Mouse (Mus musculus) limb, embryonic 11.5 days (tissue): ENCODE results near the gene Abca8b. TPM values are rescaled to one million over a fixed set of nuclear protein-coding genes. Genes with fewer than 3 reads are reported as not detected.
"Not testable (repeated sequence)": the region's sequence is repeated elsewhere in the genome, so short reads cannot be mapped to it uniquely, and the experiment has no call there.

Experiments
- ATAC-seq: fragments of 200-750 bp; cut with Nextera tagmentation; 2 replicates; pipeline ENCODE4 v1.8.0; 2017; ENCODE audit warnings: low read depth; ENCODE audit not compliant: insufficient number of reproducible peaks, low FRiP score, low TSS enrichment
- DNase-seq: peaks from one replicate; pipeline ENCODE4 v3.0.0-alpha.2; 2015; ENCODE audit warnings: low spot score
- H3K27ac ChIP-seq: fragments of 300-500 bp; sonication (generic); replicated peaks from 2 replicates; pipeline ENCODE4 v1.5.1; 2014; ENCODE audit warnings: low read depth, mild to moderate bottlenecking, low read length
- H3K27me3 ChIP-seq: fragments of 300-500 bp; sonication (generic); 2 replicates; pipeline ENCODE4 v1.6.1; 2014; ENCODE audit warnings: mild to moderate bottlenecking, low read length, mixed read lengths; ENCODE audit not compliant: control insufficient read depth, insufficient read depth
- H3K36me3 ChIP-seq: fragments of 300-500 bp; sonication (generic); 2 replicates; pipeline ENCODE4 v1.6.1; 2014; ENCODE audit warnings: mild to moderate bottlenecking, low read length, moderate library complexity, mixed read lengths; ENCODE audit not compliant: control insufficient read depth, insufficient read depth
- H3K4me1 ChIP-seq: fragments of 300-500 bp; sonication (generic); 2 replicates; pipeline ENCODE4 v1.6.1; 2014; ENCODE audit warnings: low read length, mixed read lengths; ENCODE audit not compliant: control insufficient read depth, insufficient read depth
- H3K4me2 ChIP-seq: fragments of 300-500 bp; sonication (generic); 2 replicates; pipeline ENCODE4 v1.6.1; 2014; ENCODE audit warnings: low read depth, mild to moderate bottlenecking, moderate library complexity; ENCODE audit not compliant: severe bottlenecking
- H3K4me3 ChIP-seq: fragments of 300-500 bp; sonication (generic); 2 replicates; pipeline ENCODE4 v1.5.1; 2014; ENCODE audit warnings: low read depth, low read length
- H3K9ac ChIP-seq: fragments of 300-500 bp; sonication (generic); 2 replicates; pipeline ENCODE4 v1.6.1; 2014; ENCODE audit warnings: mild to moderate bottlenecking, low read length
- H3K9me3 ChIP-seq: fragments of 300-500 bp; sonication (generic); 2 replicates; pipeline ENCODE4 v1.6.1; 2016; ENCODE audit warnings: low read length; ENCODE audit not compliant: control insufficient read depth
- WGBS: fragments of 180-500 bp; shearing (Covaris S2); extraction: QIAGEN DNeasy Blood & Tissue Kit; methylation state at CpG from one replicate; pipeline ENCODE4 v1.1.7; 2014; 5-methylcytosine and 5-hydroxymethylcytosine counted together
- polyA plus RNA-seq: library from polyadenylated mRNA; unstranded; fragments of >200 nt; fragmentation: Nextera tagmentation; extraction: Ambion mirVana; gene quantifications from 2 replicates; pipeline ENCODE4 v1.2.1, GENCODE M21; 2014

Abca8b gene
- polyA plus RNA-seq, 1 experiment from 2014 or later: 1.9 TPM

DNA sequence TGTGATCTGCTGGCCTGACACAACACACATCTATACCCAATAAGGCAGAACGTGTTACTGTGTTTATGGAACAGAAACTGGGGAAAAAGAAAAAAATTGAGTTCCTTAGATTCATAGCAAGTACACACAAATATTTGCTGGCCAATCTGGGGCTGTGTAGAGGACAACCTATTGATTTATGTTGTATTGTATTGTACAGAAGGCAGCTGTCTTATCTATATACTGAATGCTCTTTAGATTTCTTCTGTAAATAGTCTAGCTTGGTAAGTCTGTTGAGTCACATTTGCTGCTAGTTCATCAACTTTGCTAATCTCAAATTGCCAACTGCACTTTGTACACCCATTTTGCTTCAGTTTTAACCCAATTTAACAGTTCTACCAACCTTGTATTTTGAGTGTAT is 7.5 kb downstream of the Abca8b start:
- no peaks in the 10 kb centered on the region for H3K36me3 ChIP-seq

DNA sequence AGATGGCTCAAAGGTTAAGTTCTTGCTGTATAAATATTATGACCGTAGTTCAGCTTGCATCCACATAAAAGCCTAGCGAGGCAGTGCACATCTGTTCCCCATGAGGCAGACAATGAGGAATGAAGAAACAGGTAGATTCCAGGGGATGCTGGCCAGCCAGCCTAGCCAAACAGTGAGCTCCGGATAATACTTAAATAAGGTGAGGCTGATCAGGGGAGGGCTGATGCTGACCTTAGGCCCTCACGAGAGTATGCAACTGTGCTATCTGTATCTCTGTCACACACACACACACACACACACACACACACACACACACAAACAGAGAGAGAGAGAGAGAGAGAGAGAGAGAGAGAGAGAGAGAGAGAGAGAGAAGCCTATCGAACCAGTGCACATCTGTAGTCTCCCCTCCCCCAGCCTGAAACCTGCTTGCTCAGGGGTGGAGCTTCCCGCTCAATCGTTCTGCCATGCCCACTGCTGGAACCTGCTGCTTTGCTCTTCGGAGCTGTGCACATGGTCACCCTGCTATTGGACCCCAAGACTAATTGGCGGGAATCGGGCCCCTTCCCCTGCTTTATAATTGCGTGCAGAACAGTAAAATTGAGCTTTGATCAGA is 8.1 kb downstream of the Abca8b start:
- H3K36me3 ChIP-seq, H3K4me1 ChIP-seq, H3K27me3 ChIP-seq, H3K9me3 ChIP-seq, H3K9ac ChIP-seq, H3K4me2 ChIP-seq, H3K27ac ChIP-seq, H3K4me3 ChIP-seq, ATAC-seq: not testable (repeated sequence)
- 23% methylated on average over 11 of the region's 11 CpGs for WGBS
- DNase-seq: peak; percentile 32

More for the DNA sequence above, 7.5 kb downstream of the Abca8b start:
- H3K9ac ChIP-seq: no peak overlapping the region
- H3K27ac ChIP-seq: no peak overlapping the region
- no peak for ATAC-seq
- no peak overlapping the region for H3K4me3 ChIP-seq
- H3K4me1 ChIP-seq: peaks cover 4% of the 10 kb centered on the region
- no peaks in the 10 kb centered on the region for H3K27me3 ChIP-seq
- DNase-seq: no peak
- 64% methylated on average over 1 of the region's 1 CpGs for WGBS
- no peak overlapping the region for H3K4me2 ChIP-seq
- H3K9me3 ChIP-seq: no peaks in the 10 kb centered on the region

DNA sequence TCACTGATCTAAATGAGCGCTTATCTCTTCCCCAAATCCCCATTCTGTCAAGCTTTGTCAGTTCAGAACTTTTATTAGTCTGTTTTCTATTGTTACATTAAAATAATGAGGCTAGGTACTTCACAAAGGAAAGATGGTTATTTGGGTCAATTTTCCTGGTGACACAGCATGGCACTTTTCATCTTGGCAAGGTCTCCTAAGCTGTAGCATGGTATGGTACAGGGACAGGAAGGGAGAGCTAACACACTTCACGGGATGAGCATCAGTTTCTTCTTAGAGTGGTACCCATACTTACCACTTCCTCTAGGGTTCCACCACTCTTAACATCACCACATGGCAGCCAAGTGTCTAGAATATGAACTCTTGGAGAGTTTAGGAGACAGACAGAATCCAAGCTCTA is 13.8 kb downstream of the Abca8b start:
- H3K27ac ChIP-seq: no peak overlapping the region
- H3K36me3 ChIP-seq: no peaks in the 10 kb centered on the region
- no peak overlapping the region for H3K4me3 ChIP-seq
- no peaks in the 10 kb centered on the region for H3K27me3 ChIP-seq
- H3K9ac ChIP-seq: no peak overlapping the region
- ATAC-seq: no peak
- H3K4me1 ChIP-seq: no peaks in the 10 kb centered on the region; the same call in 1 of the 2 replicates
- no peak for DNase-seq
- peaks cover 4% of the 10 kb centered on the region; the same call in 1 of the 2 replicates for H3K9me3 ChIP-seq
- WGBS: 88% methylated on average over 2 of the region's 2 CpGs
- no peak overlapping the region for H3K4me2 ChIP-seq

DNA sequence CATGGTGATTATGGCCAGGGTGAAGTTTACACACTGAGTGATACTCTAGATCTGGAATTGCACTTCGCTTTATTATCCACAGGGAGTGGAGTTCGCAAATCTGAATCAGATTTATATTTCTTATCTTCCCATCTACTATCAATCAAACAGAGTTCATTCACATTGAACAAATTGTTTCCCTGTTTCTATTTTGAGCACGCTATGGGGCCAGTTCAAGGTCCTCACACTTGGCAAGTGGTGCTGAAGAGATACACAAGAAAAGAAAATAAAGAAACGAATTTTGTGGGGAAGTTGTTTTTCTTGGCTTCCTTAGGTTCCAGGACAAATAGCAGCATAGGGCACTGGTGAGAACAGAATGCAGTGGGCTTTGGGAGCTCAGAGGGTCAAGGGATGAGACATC is 25.1 kb downstream of the Abca8b start:
- Histone ChIP-seq H3K4me2 (no peak overlapping the region), H3K4me3 (no peak overlapping the region), H3K27me3 (no peaks in the 10 kb centered on the region), H3K27ac (no peak overlapping the region), H3K4me1 (no peaks in the 10 kb centered on the region), H3K9me3 (no peaks in the 10 kb centered on the region), H3K36me3 (no peaks in the 10 kb centered on the region), H3K9ac (no peak overlapping the region)
- ATAC-seq (no peak), DNase-seq (no peak)
- WGBS: 87% methylated on average over 4 of the region's 4 CpGs

DNA sequence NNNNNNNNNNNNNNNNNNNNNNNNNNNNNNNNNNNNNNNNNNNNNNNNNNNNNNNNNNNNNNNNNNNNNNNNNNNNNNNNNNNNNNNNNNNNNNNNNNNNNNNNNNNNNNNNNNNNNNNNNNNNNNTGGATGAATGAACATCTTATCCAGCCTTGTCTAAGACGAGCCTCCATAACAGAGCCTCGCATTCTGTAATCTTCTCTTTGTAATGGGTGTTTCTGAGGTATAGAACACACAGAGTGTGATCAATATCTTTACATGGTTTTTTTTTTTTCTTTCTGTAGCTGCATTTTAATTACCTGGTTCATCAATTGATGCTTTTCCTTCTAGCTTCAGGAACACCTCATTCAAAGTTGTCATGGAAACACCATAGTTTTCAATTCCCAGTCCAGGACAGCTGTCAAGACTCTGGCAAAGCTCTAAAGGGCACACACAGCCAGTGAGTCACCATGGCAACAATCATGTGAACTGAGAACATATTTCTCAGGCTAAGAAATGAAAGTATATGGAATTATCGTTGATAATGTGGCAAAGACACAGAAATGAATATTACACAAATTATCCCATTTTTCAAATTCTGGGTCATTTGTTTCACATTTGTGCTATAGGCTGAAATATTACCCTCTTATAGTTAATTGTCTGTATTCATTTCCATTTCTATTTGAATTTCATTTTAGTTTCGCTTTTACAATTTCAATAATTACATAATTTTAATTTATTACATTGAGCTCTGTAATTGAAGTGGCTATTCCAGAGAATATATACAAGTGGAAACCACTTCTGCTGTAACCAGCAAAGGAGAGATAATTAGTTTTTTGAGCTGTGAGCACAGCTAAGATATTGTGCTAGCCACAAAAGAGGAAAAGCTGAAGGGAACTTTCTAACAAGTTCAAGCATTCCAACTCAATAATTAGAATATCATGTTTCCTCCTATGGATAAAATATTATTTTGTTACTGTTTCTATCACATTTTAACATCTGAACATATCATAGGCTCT is 33.9 kb downstream of the Abca8b start:
- Histone ChIP-seq H3K27me3 (no peaks in the 10 kb centered on the region), H3K4me3 (no peak overlapping the region), H3K36me3 (no peaks in the 10 kb centered on the region), H3K9ac (no peak overlapping the region), H3K4me2 (no peak overlapping the region), H3K4me1 (no peaks in the 10 kb centered on the region), H3K9me3 (no peaks in the 10 kb centered on the region), H3K27ac (no peak overlapping the region)
- DNase-seq: no peak
- no peak for ATAC-seq
- 89% methylated on average over 4 of the region's 4 CpGs for WGBS

DNA sequence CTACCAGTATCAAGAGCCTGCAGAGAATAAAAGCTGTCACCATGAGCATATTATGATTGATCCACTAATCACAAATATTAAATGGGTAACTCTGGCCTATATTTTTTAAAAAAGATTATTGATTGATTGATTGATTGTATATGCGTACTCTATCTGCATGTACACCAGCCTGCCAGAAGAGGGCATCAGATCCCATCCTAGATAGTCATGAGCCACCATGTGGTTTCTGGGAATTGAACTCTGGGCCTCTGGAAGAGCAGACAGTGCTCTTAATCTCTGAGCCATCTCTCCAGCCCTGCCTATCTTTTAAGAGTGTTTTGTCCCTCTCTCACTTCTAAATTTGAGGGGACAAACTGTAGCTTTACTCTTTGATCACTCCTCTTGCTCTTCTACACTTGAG is 40.5 kb downstream of the Abca8b start:
- H3K9ac ChIP-seq: no peak overlapping the region
- ATAC-seq (no peak), DNase-seq (no peak)
- H3K36me3 ChIP-seq: no peaks in the 10 kb centered on the region
- H3K4me2 ChIP-seq: no peak overlapping the region
- no peak overlapping the region for H3K4me3 ChIP-seq
- 91% methylated on average over 1 of the region's 1 CpGs for WGBS
- no peaks in the 10 kb centered on the region for H3K27me3 ChIP-seq
- no peaks in the 10 kb centered on the region for H3K4me1 ChIP-seq
- H3K9me3 ChIP-seq: no peaks in the 10 kb centered on the region
- no peak overlapping the region for H3K27ac ChIP-seq

DNA sequence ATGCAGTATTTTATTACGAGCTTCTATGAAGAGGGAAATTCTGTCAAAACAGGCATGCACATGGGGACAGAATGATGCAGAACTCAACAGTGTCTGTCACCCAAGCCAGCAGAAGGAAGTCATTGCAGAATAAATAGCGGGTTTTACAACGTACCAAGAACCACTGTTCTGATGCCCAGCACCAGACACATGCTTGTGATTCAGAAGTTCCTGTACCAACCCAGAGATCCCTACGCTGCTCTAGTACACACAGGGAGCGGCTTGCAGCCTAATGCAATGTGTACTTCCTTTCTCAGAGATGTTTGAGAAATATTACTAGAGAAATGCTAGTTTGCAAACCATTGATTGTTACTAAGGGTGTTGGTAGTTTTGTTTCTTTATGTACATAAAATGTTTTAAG is 58.7 kb downstream of the Abca8b start:
- Histone ChIP-seq H3K9me3 (no peaks in the 10 kb centered on the region), H3K4me2 (no peak overlapping the region), H3K9ac (no peak overlapping the region), H3K27ac (no peak overlapping the region), H3K36me3 (no peaks in the 10 kb centered on the region), H3K4me3 (no peak overlapping the region), H3K27me3 (no peaks in the 10 kb centered on the region), H3K4me1 (no peaks in the 10 kb centered on the region)
- 93% methylated on average over 5 of the region's 5 CpGs for WGBS
- ATAC-seq: no peak
- DNase-seq: no peak

DNA sequence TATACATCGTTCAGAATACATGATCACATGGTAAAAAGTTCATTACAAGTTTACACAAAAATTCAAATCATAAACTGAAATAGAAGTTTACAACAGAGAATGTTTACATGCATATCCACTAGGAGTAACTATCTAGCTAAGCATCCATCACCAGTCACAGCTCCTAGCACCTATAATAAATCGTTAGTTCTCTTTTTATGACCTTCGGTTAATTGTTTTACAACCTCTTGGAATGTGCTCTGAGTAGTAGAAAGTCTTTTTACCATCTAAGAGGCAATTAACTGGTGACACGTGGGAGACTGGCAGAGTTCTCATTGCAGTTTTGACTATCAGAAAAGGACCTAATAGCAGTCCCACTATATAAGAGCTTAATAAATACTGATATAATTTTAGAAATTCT is 62.4 kb downstream of the Abca8b start:
- H3K27ac ChIP-seq, H3K4me1 ChIP-seq, H3K27me3 ChIP-seq, H3K36me3 ChIP-seq, H3K4me2 ChIP-seq, DNase-seq, H3K4me3 ChIP-seq, H3K9me3 ChIP-seq, ATAC-seq, H3K9ac ChIP-seq: not testable (repeated sequence)
- 6% methylated on average over 4 of the region's 4 CpGs for WGBS
